Mouse (Mus musculus) hindbrain, embryonic 12.5 days (tissue): ENCODE results near the gene Kctd11. TPM values are rescaled to one million over a fixed set of nuclear protein-coding genes. Genes with fewer than 3 reads are reported as not detected.
"Not testable (repeated sequence)": the region's sequence is repeated elsewhere in the genome, so short reads cannot be mapped to it uniquely, and the experiment has no call there.

Source experiments
- ATAC-seq: fragments of 200-750 bp; cut with Nextera tagmentation; 2 replicates; pipeline ENCODE4 v1.8.0; 2017; ENCODE audit warnings: moderate TSS enrichment; ENCODE audit not compliant: low FRiP score
- H3K27ac ChIP-seq: fragments of 300-500 bp; sonication (generic); 2 replicates; pipeline ENCODE4 v1.5.1; 2016; ENCODE audit warnings: mild to moderate bottlenecking
- H3K27me3 ChIP-seq: fragments of 300-500 bp; sonication (generic); 2 replicates; pipeline ENCODE4 v1.6.1; 2016; ENCODE audit warnings: mild to moderate bottlenecking
- H3K36me3 ChIP-seq: fragments of 300-500 bp; sonication (generic); 2 replicates; pipeline ENCODE4 v1.6.1; 2016; ENCODE audit warnings: mild to moderate bottlenecking
- H3K4me1 ChIP-seq: fragments of 300-500 bp; sonication (generic); 2 replicates; pipeline ENCODE4 v1.6.1; 2016
- H3K4me2 ChIP-seq: fragments of 300-500 bp; sonication (generic); replicated peaks from 2 replicates; pipeline ENCODE4 v1.6.1; 2016; ENCODE audit warnings: mild to moderate bottlenecking
- H3K4me3 ChIP-seq: fragments of 300-500 bp; sonication (generic); 2 replicates; pipeline ENCODE4 v1.5.1; 2016; ENCODE audit warnings: mild to moderate bottlenecking
- H3K9ac ChIP-seq: fragments of 300-500 bp; sonication (generic); 2 replicates; pipeline ENCODE4 v1.6.1; 2016; ENCODE audit warnings: mild to moderate bottlenecking, moderate library complexity
- H3K9me3 ChIP-seq: fragments of 300-500 bp; sonication (generic); replicated peaks from 2 replicates; pipeline ENCODE4 v1.6.1; 2016; ENCODE audit warnings: mild to moderate bottlenecking
- WGBS: fragments of 180-500 bp; shearing (Covaris S2); methylation state at CpG from one replicate; pipeline ENCODE4 v1.1.7; 2016; 5-methylcytosine and 5-hydroxymethylcytosine counted together
- polyA plus RNA-seq: library from polyadenylated mRNA; unstranded; fragments of >200 nt; fragmentation: Nextera tagmentation; extraction: Ambion mirVana; gene quantifications from 2 replicates; pipeline ENCODE4 v1.2.1, GENCODE M21; 2016

Gene Kctd11
- polyA plus RNA-seq, 1 experiment from 2014 or later: 3.2 TPM

DNA sequence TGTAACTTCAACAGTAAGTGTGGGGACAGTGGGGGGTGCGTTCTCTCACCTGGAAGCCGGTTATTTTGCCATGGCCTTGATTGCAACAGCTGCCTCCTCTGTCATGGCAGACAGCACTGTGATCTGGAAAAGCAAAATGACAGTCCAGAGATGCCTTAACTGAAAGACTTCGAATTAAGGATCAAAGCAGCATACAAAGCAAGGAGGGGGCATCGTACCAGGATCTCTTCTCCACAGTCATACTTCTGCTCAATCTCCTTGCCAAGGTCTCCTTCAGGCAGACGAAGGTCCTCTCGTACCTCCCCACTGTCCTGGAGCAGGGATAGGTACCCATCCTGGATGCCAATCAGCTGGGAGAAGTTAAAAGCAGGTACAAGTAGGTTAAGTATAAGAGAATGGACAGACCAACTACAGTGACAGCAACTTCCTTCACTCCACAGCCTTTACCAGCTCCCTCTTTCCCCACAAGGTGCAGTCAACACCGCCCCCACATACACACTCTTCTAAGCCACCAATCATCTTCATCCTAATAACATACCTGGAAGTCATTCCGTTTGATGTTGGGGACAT is 36.3 kb upstream of the Kctd11 start:
- Histone ChIP-seq H3K4me2 (no peak overlapping the region), H3K4me3 (no peak overlapping the region), H3K36me3 (peaks cover 52% of the 10 kb centered on the region), H3K27me3 (no peaks in the 10 kb centered on the region), H3K9ac (no peak overlapping the region), H3K27ac (no peak overlapping the region), H3K9me3 (no peaks in the 10 kb centered on the region), H3K4me1 (peaks cover 45% of the 10 kb centered on the region)
- 89% methylated on average over 8 of the region's 8 CpGs for WGBS
- ATAC-seq: no peak

DNA sequence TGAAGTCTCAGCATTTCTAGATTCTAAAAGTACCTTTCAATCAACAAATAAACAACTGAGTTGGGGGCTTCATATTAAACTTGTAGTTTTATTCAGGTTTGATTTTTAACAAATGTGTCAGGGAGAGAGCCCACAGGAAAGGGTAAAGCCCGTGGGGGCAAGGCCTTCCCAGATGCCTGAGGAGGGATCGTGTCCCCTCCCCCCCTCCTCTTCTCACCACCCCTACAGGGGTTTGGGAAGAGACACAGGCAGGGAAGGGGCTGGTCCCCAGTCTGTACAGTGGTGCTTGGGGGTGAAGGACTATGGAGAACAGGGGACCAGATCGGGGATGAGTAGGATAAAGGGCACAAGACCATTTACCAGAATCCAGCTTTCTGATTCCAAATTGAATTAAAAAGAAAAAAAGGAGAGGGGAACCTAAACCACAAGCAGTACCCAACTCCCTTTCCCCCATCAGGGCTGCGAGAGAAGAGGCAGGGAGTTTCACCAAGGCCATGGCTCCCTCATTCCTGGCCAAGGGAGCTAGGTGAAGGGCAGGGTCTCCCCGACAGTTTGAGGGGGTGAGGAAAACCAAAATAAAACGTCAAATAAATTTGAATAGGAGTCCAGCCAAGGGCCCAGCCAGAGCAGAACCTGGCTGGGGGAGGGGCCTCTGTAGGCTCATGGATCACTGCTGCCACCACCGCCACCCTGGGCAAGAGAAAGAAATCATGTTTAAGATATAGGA is 35.6 kb upstream of the Kctd11 start:
- not testable (repeated sequence) for H3K9ac ChIP-seq, H3K4me3 ChIP-seq, H3K9me3 ChIP-seq, H3K27ac ChIP-seq, H3K4me2 ChIP-seq, ATAC-seq, H3K27me3 ChIP-seq
- WGBS: 71% methylated on average over 7 of the region's 7 CpGs
- Histone ChIP-seq H3K4me1 (peaks cover 45% of the 10 kb centered on the region), H3K36me3 (peaks cover 58% of the 10 kb centered on the region)

DNA sequence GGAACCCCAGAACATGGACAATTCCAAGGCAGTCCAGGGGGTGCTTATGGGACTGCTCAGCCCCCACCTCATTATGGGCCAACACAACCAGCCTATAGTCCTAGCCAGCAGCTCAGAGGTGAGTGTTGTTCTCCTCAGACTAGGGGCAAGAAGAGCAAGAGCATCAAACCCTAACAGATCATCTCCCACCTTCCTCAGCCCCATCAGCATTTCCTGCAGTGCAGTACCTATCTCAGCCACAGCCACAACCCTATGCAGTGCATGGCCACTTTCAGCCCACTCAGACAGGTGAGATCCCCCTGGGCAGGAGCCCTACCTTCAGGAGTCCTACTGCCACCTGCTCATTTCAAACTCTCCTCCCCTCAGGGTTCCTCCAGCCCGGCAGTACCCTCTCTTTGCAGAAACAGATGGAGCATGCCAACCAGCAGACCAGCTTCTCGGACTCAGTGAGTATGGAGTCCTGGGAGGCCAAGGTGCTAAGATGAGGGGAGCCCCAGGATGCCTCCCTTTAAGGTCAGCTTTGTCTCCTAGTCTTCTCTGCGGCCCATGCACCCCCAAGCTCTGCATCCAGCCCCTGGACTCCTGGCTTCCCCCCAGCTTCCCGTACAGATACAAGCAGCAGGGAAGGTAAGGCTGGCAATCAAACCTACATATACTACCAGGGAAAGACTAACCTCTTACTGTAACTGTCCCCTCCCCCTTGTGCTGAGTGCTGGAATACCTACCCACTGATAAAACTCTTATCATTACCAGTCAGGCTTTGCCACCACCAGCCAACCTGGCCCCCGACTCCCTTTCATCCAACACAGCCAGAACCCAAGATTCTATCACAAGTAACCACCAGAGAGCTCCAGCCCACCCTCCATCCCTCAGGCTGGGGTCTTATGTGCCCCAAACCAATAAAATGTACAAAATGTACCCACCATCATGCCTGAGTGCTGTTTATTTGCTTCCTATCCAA is 34.7 kb upstream of the Kctd11 start:
- H3K36me3 ChIP-seq: peaks cover 66% of the 10 kb centered on the region
- H3K4me2 ChIP-seq: peak overlapping the region; percentile 96; the same call in 1 of the 2 replicates
- 70% methylated on average over 5 of the region's 5 CpGs for WGBS

DNA sequence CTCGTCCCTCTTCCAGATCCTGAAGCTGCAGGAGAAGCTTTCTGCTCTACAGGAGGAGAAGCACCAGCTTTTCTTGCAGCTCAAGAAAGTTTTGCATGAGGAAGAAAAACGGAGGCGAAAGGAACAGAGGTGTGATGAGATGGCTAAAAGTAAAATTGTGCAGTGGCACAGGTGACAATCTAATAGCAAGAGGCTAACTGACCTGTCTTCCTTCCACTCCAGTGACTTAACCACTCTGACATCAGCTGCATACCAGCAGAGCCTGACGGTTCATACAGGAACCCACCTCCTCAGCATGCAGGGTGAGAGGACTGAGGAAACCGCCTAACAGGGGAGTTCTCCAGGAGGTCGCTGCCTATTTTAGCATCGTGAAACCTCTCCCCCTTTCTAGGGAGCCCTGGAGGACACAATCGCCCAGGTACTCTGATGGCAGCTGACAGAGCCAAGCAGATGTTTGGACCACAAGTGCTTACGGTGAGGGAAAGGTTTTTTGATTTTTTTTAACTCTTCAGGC is 33.8 kb upstream of the Kctd11 start:
- Histone ChIP-seq H3K27ac (no peak overlapping the region), H3K27me3 (no peaks in the 10 kb centered on the region), H3K36me3 (peaks cover 76% of the 10 kb centered on the region), H3K4me2 (peak overlapping the region; percentile 96), H3K9ac (peak overlapping the region; percentile 88; the same call in 1 of the 2 replicates), H3K4me1 (peaks cover 43% of the 10 kb centered on the region), H3K9me3 (no peaks in the 10 kb centered on the region), H3K4me3 (peak overlapping the region; percentile 77)
- no peak for ATAC-seq
- 38% methylated on average over 9 of the region's 9 CpGs for WGBS

More for the DNA sequence above, 34.7 kb upstream of the Kctd11 start:
- H3K4me3 ChIP-seq: no peak overlapping the region
- peaks cover 45% of the 10 kb centered on the region for H3K4me1 ChIP-seq
- H3K9me3 ChIP-seq: no peaks in the 10 kb centered on the region
- H3K27ac ChIP-seq: no peak overlapping the region
- no peak for ATAC-seq
- H3K9ac ChIP-seq: no peak overlapping the region
- H3K27me3 ChIP-seq: no peaks in the 10 kb centered on the region

DNA sequence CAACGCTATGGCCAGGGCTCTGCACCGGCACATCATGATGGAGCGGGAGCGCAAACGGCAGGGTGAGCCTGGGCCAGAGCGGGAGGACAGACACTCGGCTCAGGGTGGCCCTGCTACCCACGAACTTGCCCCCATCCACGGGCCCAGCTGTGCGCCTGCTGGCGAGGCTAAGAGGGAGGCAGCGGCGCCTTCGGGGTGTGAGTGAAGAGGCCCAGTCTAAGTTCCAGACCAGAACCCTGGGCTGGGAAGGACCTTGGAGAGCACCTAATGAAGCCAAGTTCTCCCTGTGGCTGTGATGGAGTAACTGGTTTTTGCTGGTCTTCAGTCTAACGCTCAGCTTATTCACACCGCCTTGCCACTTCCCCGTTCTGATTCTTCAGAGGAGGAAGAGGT is 33.2 kb upstream of the Kctd11 start:
- peak overlapping the region; percentile 88 for H3K27ac ChIP-seq
- no peaks in the 10 kb centered on the region for H3K9me3 ChIP-seq
- 3% methylated on average over 17 of the region's 17 CpGs for WGBS
- peak overlapping the region; percentile 77 for H3K4me3 ChIP-seq
- H3K36me3 ChIP-seq: peaks cover 82% of the 10 kb centered on the region
- no peaks in the 10 kb centered on the region for H3K27me3 ChIP-seq
- H3K9ac ChIP-seq: peak overlapping the region; percentile 88
- H3K4me2 ChIP-seq: peak overlapping the region; percentile 96
- no peak; the same call in 1 of the 2 replicates for ATAC-seq
- H3K4me1 ChIP-seq: peaks cover 37% of the 10 kb centered on the region

DNA sequence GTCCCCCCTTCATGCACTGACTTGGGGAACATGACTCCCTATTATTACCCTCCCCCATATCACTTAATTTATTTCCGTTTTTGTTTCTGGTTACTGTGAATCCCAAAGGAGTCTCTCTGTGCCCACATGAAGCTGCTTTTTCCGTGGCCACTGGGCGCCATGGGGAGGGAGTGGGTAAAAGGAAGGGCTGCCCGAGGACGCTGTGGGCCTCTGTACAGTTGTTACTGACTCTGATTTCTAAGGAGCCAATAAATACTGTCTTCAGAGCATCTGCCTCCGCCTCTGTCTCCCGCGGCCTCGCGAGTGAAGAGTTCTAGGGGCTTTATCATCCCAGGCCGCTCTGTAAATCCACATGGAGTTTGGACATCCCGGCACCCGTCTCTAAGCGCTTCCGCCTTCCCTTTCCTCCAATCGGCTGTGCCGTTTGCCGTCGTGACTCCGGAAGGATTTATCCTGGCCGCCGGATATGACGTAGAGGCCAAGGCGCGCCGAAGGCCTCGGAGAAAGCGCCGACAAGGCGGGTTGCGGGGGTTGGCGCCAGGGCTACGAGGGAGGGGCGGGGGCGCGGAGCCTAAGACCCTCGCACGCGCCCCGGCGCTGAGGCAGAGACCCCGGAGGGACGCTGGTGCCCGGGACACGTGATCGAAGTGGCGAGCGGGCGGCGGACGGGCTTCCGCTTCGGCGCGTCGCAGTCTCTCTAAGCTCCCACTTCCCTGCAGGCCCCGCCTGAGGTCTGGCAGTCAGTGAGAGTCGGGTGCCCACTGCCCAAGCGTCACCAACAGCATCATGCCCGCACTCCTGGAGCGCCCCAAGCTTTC is 32.6 kb upstream of the Kctd11 start, which contains the start of gene Gps2:
Gene Gps2 (plus strand): TSS at position 335 of the 818 bp plus-strand sequence.
- Histone ChIP-seq H3K9me3 (no peaks in the 10 kb centered on the region), H3K4me3 (peak within 1 kb of the TSS; percentile 77), H3K36me3 (peaks cover 85% of the 10 kb centered on the region), H3K27ac (peak within 1 kb of the TSS; percentile 88), H3K27me3 (no peaks in the 10 kb centered on the region), H3K4me2 (peak within 1 kb of the TSS; percentile 96), H3K9ac (peak within 1 kb of the TSS; percentile 88), H3K4me1 (peaks cover 31% of the 10 kb centered on the region)
- WGBS: 2% methylated on average over 61 of the region's 61 CpGs
- ATAC-seq: peak; percentile 79

DNA sequence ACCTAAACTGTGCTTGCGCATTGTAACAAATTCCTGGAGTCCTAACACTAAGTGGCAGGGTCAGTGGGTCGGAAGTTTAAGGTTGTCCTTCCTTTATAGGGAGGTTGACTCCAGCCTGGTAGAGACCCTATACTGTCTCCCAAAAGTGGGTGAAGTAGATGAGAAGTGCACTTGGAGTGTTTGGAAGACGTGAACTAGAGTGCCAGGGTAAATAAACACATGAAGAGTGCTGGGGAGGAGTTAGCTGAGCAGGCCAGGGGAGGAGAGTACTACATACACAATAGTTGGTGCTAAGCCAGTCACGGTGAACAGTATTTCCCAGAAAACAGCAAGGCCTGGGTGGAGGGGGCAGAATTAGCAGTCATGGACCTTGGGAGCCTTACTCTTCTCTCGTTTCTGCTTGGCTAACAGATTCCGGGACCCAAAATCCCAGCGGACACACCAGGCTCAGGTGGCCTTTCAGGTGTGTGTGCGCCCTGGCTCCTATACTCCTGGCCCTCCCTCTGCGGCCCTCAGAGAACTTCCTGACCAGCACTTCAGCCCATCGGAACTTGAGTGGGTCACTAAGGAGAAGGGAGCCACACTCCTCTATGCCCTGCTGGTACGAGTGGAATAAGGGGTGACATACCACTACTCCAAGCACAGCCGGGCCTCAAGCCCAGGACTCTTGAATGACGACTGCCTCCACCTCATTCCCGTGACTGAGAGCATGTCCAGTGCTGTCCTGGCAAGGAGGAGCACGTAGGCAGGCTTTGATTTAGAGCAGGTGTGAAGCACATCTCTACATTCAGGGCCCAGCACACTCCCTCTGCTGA is 31.7 kb upstream of the Kctd11 start:
- H3K27ac ChIP-seq: peak overlapping the region; percentile 88; the same call in 1 of the 2 replicates
- H3K27me3 ChIP-seq: no peaks in the 10 kb centered on the region
- peak overlapping the region; percentile 77 for H3K4me3 ChIP-seq
- no peaks in the 10 kb centered on the region for H3K9me3 ChIP-seq
- peak overlapping the region; percentile 88; the same call in 1 of the 2 replicates for H3K9ac ChIP-seq
- peak; percentile 31 for ATAC-seq
- H3K4me2 ChIP-seq: peak overlapping the region; percentile 96
- peaks cover 29% of the 10 kb centered on the region for H3K4me1 ChIP-seq
- 77% methylated on average over 15 of the region's 15 CpGs for WGBS
- peaks cover 85% of the 10 kb centered on the region for H3K36me3 ChIP-seq

DNA sequence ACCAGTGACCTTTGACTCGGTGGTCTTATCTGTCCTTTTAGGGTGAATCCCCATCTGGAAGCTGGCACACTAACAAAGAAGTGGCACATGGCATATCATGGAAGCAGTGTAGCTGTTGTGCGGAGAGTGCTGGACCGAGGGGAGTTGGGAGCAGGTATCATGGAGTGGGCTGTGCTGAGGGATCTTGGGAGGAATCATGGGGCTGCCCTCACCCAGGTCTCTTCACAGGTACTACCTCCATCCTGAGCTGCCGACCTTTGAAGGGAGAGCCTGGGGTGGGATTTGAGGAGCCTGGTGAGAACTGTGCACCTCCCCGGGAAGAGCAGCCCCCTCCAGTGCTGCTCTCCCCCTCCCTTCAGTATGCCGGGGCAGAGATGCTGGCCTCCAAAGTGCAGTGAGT is 30.5 kb upstream of the Kctd11 start:
- Histone ChIP-seq H3K27ac (no peak overlapping the region), H3K4me1 (peaks cover 26% of the 10 kb centered on the region), H3K36me3 (peaks cover 85% of the 10 kb centered on the region), H3K4me3 (no peak overlapping the region), H3K9ac (no peak overlapping the region), H3K4me2 (no peak overlapping the region), H3K9me3 (no peaks in the 10 kb centered on the region), H3K27me3 (no peaks in the 10 kb centered on the region)
- ATAC-seq: no peak
- WGBS: 93% methylated on average over 6 of the region's 6 CpGs

DNA sequence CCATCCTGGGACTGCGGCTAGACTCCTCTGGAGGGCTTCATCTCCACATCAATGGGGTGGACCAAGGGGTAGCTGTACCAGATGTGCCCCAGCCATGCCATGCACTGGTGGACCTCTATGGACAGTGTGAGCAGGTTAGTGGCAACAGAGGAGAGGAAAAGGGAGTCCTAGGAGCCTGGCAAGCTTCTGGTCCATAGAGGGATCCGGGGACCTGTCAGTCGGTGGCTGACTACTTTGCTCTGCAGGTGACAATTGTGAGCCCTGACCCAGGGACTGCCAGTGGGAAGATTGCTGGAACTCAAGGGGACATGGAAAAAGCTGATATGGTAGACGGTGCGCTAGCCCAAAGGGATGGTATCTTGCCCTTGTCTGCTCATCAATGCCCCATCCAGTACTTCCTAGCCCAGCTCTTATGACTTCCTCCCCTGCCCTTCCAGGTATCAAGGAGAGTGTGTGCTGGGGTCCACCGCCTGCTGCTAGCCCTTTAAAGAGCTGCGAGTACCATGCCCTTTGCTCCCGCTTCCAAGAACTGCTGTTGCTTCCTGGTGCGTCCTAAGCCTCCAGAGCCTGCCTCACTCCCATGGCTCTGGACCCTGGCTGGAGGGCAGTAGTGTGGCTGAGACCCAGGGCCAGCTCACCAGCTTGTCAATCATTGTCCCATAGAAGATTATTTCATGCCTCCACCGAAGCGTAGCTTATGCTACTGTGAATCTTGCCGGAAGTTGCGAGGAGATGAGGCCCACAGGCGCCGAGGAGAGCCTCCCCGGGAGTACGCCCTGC is 29.8 kb upstream of the Kctd11 start:
- Histone ChIP-seq H3K9ac (no peak overlapping the region), H3K27me3 (no peaks in the 10 kb centered on the region), H3K4me1 (peaks cover 24% of the 10 kb centered on the region), H3K4me2 (no peak overlapping the region), H3K36me3 (peaks cover 85% of the 10 kb centered on the region), H3K4me3 (no peak overlapping the region), H3K9me3 (no peaks in the 10 kb centered on the region), H3K27ac (no peak overlapping the region)
- WGBS: 92% methylated on average over 17 of the region's 17 CpGs
- ATAC-seq: no peak

DNA sequence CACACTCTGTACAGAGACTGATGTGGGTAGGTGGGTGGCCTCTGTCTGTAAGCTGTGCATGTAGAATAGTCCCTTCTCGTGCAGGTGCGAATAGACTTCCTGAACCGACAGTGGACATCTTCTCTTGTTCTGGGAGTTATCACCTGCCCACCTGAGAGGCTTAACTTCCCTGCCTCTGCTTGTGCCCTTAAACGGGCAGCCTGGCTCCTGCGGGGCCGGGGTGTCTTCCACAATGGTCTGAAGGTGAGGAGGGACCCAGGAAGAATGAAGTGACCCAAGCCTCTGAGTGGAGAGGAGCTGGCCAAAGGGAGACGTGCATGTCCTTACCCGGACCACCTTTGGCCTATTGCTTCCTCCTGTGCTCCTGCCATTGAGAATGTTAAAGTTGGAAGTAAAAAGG is 29.0 kb upstream of the Kctd11 start:
- H3K36me3 ChIP-seq: peaks cover 85% of the 10 kb centered on the region
- H3K9ac ChIP-seq: no peak overlapping the region
- ATAC-seq: no peak
- H3K27ac ChIP-seq: no peak overlapping the region
- WGBS: 95% methylated on average over 8 of the region's 8 CpGs
- H3K4me1 ChIP-seq: peaks cover 16% of the 10 kb centered on the region
- H3K4me3 ChIP-seq: no peak overlapping the region
- no peaks in the 10 kb centered on the region for H3K27me3 ChIP-seq
- no peaks in the 10 kb centered on the region for H3K9me3 ChIP-seq
- no peak overlapping the region for H3K4me2 ChIP-seq
